Mouse (Mus musculus) megakaryocyte, embryonic 14.5 days (primary cell): ENCODE data around the gene Hk1. TPM values are rescaled to one million over a fixed set of nuclear protein-coding genes. Genes with fewer than 3 reads are reported as not detected.

Experiments
- H3K27me3 ChIP-seq: replicated peaks from 2 replicates; pipeline ENCODE3; 2012; ENCODE audit warnings: inconsistent platforms
- H3K36me3 ChIP-seq: replicated peaks from 2 replicates; pipeline ENCODE3; 2012; ENCODE audit warnings: low read length, inconsistent platforms, mixed read lengths
- H3K4me1 ChIP-seq: 2 replicates; pipeline ENCODE4 v1.6.1; 2012; ENCODE audit warnings: inconsistent platforms
- H3K4me3 ChIP-seq: replicated peaks from 2 replicates; pipeline ENCODE3; 2012; ENCODE audit warnings: moderate library complexity, mild to moderate bottlenecking, inconsistent platforms
- H3K9me3 ChIP-seq: 2 replicates; pipeline ENCODE4 v1.6.1; 2012; ENCODE audit warnings: inconsistent platforms
- FLI1 ChIP-seq: IDR thresholded peaks from 2 replicates; pipeline ENCODE4 v1.6.1; 2012; ENCODE audit warnings: low read length, inconsistent platforms, mixed read lengths
- GATA1 ChIP-seq: IDR thresholded peaks from 3 replicates; pipeline ENCODE4 v1.6.1; 2012; ENCODE audit warnings: mixed read lengths, low read length, inconsistent platforms, borderline replicate concordance
- polyA plus RNA-seq: library from polyadenylated mRNA; stranded (reverse); fragments of >175 nt; gene quantifications from 2 replicates; pipeline ENCODE4 v1.2.3, GENCODE M21; 2012; ENCODE audit warnings: low replicate concordance; ENCODE audit not compliant: insufficient read depth

Hk1 gene
- polyA plus RNA-seq, 1 experiment, result 509 TPM

DNA sequence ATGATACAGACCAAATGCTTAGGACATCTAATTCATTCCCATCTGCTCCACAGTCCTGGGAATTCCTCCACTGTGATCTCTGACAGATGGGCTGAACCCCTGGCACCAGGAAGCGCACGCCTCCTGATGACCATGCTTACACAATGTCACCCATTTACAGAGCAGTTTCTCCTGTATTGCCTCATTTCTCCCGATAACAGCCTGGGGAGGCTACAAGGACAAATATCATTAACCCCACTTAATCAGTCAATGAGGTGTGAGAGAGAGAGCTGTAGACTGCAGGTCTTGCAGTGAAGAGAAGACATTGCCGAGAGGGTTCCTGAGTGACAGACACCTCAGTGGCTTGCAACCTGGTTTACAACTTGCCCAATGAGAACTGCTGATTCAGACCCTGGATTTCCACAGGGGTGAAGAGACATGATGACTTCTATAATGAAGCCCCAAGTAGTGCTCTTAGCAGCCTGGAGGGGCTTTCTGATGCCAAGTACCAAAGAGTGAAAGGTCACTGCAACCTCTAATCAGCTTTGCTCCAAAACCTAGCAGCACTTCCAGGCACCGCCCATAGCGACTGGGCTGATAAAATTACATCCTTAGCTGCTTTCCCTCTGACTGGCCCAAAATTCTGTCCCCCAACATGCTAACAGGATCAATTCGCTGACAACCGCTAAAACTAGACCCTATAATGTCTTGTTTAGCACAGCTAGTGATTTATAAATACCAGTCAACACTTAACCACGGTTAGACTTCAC is 35.5 kb downstream of the Hk1 start:
- TF ChIP-seq FLI1 (no peak), GATA1 (no peak)
- peaks cover 57% of the 10 kb centered on the region for H3K36me3 ChIP-seq
- peaks cover 6% of the 10 kb centered on the region for H3K9me3 ChIP-seq
- no peak overlapping the region for H3K4me3 ChIP-seq
- H3K27me3 ChIP-seq, result no peaks in the 10 kb centered on the region
- peaks cover 49% of the 10 kb centered on the region for H3K4me1 ChIP-seq

DNA sequence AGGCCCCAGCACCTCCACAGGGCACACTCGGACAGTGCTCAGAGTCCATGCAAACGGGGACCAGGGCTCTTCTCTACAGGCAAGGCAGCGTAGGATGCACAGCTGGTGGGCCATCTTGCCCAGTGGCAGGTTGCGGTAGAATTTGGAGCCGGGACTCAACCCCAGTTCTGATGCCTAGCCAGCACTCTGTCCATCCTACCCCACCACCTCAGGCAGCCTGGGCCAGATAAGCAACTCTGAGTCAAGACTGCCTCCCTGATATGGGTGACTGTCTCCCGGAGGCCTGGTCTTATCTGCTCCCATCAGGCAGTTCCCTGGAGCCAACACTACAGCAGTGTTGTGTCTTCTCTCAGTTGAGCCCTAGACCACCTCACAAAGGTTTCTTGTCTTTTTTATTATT is 37.2 kb downstream of the Hk1 start:
- peaks cover 63% of the 10 kb centered on the region for H3K4me1 ChIP-seq
- TF ChIP-seq GATA1 (no peak), FLI1 (no peak)
- no peaks in the 10 kb centered on the region for H3K9me3 ChIP-seq
- peaks cover 50% of the 10 kb centered on the region for H3K36me3 ChIP-seq
- H3K27me3 ChIP-seq, result no peaks in the 10 kb centered on the region
- H3K4me3 ChIP-seq, result peak overlapping the region; percentile 82

DNA sequence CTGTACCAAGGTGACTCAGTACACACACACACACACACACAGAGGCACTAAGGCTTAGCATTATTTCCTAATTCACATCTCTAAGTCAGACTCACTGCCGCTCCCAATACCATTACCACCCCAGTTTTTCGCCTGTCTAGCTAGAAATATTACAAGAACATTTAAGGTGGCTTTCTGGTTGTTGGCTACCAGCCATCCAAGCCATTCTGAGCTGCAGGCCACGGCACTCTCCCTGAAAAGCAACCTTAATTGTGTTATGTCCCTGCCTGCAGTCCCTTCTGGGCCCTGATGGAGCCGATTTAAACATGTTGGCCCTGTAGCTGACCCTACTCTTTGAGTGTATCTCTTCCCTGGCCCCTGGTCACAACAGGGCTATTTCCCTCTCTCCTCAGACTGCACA is 37.8 kb downstream of the Hk1 start:
- Histone ChIP-seq H3K36me3 (peaks cover 50% of the 10 kb centered on the region), H3K4me3 (peak overlapping the region; percentile 82), H3K4me1 (peaks cover 69% of the 10 kb centered on the region), H3K9me3 (no peaks in the 10 kb centered on the region), H3K27me3 (no peaks in the 10 kb centered on the region)
- TF ChIP-seq GATA1 (no peak), FLI1 (no peak)

GRCm38 (mm10) chr10:62340991-62341390 is 38.7 kb downstream of the Hk1 start:
- Histone ChIP-seq H3K9me3 (no peaks in the 10 kb centered on the region), H3K4me3 (peak overlapping the region; percentile 93), H3K27me3 (no peaks in the 10 kb centered on the region), H3K36me3 (peaks cover 49% of the 10 kb centered on the region), H3K4me1 (peaks cover 79% of the 10 kb centered on the region)
- TF ChIP-seq FLI1 (no peak), GATA1 (no peak)

DNA sequence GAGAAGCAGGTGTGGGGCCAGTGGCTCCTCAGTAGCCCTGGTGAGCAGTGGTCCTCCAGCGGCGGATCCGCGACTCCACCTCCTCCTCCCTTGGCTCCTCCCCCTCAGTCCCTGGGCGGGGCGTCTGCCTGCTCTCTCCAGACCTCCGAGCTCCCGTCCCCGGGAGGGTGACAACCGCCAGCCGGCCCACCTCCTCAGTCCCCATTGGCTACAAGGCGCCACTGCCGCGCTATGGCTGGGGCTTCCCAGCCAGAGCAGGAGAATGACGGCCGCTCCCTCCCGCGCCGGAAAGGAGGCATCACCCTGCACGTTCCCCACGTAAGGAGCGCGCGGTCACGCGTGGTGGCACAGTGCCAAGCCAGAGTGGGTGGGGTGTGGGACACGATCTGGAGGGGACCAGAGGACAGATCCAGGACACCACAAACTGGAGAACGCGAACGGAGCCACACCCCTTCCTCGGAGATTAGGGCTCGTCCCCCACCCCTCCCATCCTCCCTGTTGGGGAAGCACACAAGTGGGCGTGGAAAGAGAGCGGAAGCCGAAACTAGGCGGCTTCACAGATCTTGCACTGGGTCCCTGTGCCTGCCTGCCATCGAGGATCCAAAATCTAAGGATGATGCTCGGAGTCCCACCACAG is 39.5 kb downstream of the Hk1 start:
- peak overlapping the region; percentile 93 for H3K4me3 ChIP-seq
- H3K4me1 ChIP-seq, result peaks cover 84% of the 10 kb centered on the region
- TF ChIP-seq FLI1 (no peak), GATA1 (0 out of 3 replicates have a peak, but pooled peaks have one; percentile 14)
- H3K27me3 ChIP-seq, result no peaks in the 10 kb centered on the region
- H3K9me3 ChIP-seq, result no peaks in the 10 kb centered on the region
- peaks cover 50% of the 10 kb centered on the region for H3K36me3 ChIP-seq

DNA sequence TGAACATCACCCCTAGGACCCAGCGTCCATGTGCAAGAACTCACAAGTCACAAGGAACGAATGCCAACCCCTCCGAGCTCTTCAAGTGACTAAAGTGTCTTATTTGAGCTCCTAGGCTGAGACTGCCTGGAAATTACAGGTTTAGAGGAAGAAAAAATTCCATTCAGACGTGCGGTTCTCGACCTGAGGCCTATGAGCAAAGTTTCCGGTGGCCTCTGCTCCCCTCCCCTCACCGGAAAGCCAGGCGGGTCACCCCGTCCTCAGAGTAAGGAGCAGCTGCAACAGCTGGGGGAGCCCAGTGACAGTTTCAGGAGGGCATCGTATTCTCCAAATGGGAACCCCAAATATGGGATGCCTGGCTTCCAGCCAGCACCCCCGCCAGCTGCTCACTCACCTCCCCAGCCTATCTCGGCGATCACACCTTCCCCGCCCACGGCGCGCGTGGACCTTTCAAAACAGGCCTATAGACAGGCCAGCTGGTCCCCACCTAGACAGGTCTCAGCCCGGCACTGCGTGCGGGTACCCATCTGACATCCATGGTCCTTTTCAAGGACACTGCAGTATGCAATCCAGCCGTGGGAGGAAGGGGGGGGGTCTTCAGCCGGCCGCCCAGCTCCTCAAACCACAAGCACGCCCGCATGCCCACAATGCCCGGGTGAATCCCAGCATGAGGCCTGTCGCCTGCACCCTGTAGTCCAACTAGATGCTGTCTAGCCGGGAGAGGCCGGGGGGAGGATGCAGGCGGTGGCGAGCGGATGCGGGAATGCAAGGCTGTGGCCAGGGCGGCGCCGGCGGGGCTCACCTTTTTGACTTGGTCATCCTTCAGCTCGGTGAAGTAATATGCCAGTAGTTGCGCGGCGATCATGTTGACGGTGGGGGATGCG is 40.3 kb downstream of the Hk1 start:
- H3K27me3 ChIP-seq, result no peaks in the 10 kb centered on the region
- H3K4me3 ChIP-seq, result peak overlapping the region; percentile 93
- no peaks in the 10 kb centered on the region for H3K9me3 ChIP-seq
- no peak for TF ChIP-seq GATA1
- no peak for TF ChIP-seq FLI1
- peaks cover 84% of the 10 kb centered on the region for H3K4me1 ChIP-seq
- peaks cover 51% of the 10 kb centered on the region for H3K36me3 ChIP-seq

DNA sequence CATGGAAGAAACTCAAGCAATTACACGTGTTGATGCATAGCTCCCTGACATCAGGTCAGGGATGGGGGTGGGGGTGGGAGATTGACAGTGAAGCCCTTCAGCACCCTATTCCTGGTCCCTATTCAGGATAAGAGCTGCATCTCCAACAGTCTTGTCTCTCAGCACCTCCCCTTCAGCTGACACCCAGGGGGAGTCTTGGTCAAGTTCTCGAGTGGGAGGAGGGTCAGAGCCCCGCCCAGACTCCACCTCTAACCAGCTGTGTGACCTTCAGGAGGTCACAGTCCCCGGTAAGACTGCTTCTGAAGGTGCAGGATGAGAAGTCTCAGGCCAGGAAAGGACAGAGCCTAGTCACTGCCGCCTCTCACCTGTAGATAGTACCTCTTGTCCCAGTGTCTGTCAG is 41.1 kb downstream of the Hk1 start:
- Histone ChIP-seq H3K36me3 (peaks cover 48% of the 10 kb centered on the region), H3K9me3 (no peaks in the 10 kb centered on the region), H3K4me1 (peaks cover 82% of the 10 kb centered on the region), H3K4me3 (peak overlapping the region; percentile 93), H3K27me3 (no peaks in the 10 kb centered on the region)
- TF ChIP-seq FLI1, result no peak
- TF ChIP-seq GATA1, result no peak

DNA sequence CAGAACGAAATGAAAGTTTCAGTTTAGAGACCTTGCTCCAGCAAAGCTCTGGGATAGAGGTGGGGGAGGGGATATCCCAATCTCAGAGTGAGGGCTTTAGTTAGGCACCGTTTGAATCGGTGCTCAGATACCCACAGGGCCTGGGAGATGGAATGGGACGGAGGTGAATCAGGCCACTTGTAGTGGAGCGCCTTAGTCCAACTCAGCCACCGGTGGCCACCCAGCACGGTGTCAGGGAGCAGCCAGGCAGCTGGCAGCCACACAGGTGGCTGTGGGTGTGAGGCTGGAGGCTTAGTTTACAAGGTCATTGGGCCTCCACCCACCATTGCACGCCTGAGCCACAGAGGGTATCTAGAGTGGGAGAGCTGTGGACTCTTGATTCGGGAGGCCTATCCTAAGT is 41.5 kb downstream of the Hk1 start:
- peaks cover 48% of the 10 kb centered on the region for H3K36me3 ChIP-seq
- peak overlapping the region; percentile 93 for H3K4me3 ChIP-seq
- peaks cover 82% of the 10 kb centered on the region for H3K4me1 ChIP-seq

More for the DNA sequence above, 41.5 kb downstream of the Hk1 start:
- Histone ChIP-seq H3K9me3 (no peaks in the 10 kb centered on the region), H3K27me3 (no peaks in the 10 kb centered on the region)
- TF ChIP-seq FLI1 (no peak), GATA1 (no peak)
